26 mouse cellular contexts compared by ENCODE assay signal in the genomic region with DNA sequence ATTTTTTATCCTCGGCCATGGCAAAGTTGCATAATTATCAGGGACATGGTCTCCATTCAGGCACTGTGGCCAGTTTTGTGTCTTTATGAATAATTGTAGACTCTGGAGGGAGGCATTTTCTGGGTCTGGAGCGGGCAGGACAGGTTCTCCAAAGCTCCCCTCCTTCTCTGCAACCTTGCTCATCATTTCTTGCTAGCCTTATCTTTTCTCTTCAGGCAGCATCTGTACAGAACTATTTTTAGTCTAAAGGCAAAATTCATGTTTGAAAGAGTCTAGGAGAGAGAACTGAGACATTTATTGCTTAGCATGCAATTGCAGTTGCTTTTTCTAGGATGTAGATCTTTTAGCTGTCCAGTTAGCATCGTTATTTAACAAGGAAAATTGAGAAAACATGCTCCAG. TPM values are rescaled to one million over a fixed set of nuclear protein-coding genes. Genes with fewer than 3 reads are reported as not detected.
DNase-seq lines count a peak whose midpoint lies in the region; ATAC-seq lines count a peak whose summit lies in the region.
"Had no signal": no experiment of that assay in that cellular context is flagged by ENCODE, and none has a peak within 500 bp of the region (broad histone marks: within the 10 kb centered on the region; RNA-seq: fewer than 3 reads in every experiment).

No protein-coding gene starts in this region.

- H3K36me3 ChIP-seq in heart, embryonic 11.5 days (ENCODE audit: control insufficient read depth, insufficient read depth, low read length) = peaks cover 6% of the 10 kb centered on the region; the same call in 1 of the 2 replicates
- peaks cover 22% of the 10 kb centered on the region for H3K36me3 ChIP-seq in liver, embryonic 12.5 days

- H3K4me2 ChIP-seq in heart, embryonic 11.5 days = peak overlapping the region; percentile 24; the same call in 1 of the 2 replicates
- H3K4me2 ChIP-seq in liver, embryonic 12.5 days = peak overlapping the region; percentile 56
- H3K4me2 ChIP-seq: embryonic facial prominence, embryonic 15.5 days; heart, embryonic 15.5 days; limb, embryonic 15.5 days; midbrain, embryonic 15.5 days had no signal

- no peaks in the 10 kb centered on the region for H3K9me3 ChIP-seq in heart, embryonic 11.5 days (replicated peaks; ENCODE audit: control insufficient read depth, low read length)
- no peaks in the 10 kb centered on the region for H3K9me3 ChIP-seq in liver, embryonic 12.5 days (replicated peaks)
- H3K9me3 ChIP-seq: embryonic facial prominence, embryonic 15.5 days; forebrain, embryonic 10.5 days; heart, embryonic 15.5 days; limb, embryonic 15.5 days; midbrain, embryonic 15.5 days had no signal

- no peak for DNase-seq in heart, postnatal 4 days
- peak; percentile 31 for DNase-seq in MEL-GATA-1-ER (ENCODE audit: extremely low read depth, low read depth)
- DNase-seq in kidney, adult 9 months = no peak
- DNase-seq in retina, embryonic 14.5 days (ENCODE audit: low spot score) = no peak
- DNase-seq: B cell, adult 2 months; cerebellum, adult 11 months; cerebellum, postnatal 25 days; gastrocnemius, postnatal 10 days; heart, adult 11 months; layer of hippocampus, postnatal 36 days; right cerebral cortex, postnatal 14 days; spleen, adult 18-20 months; thymus, postnatal 25 days had no signal

- no peak for ATAC-seq in heart, embryonic 11.5 days (replicated peaks; ENCODE audit: insufficient number of reproducible peaks, low FRiP score, low TSS enrichment)
- peak; percentile 84 for ATAC-seq in liver, embryonic 12.5 days
- ATAC-seq in megakaryocyte-erythroid progenitor cell, adult 5-6 weeks (replicated peaks; ENCODE audit: low FRiP score, low TSS enrichment, poor library complexity, severe bottlenecking) = peak; percentile 60; the same call in 1 of the 2 replicates
- ATAC-seq: activated CD4-positive, CD25-positive, alpha-beta regulatory T cell, adult 4 months; hindbrain, postnatal 0 days; intestine, postnatal 0 days; lung, postnatal 0 days; midbrain, embryonic 15.5 days had no signal

- 69% methylated on average over 3 of the region's 3 CpGs for WGBS in heart, embryonic 11.5 days (ENCODE audit: insufficient replicate concordance)
- whole genome bisulfite sequencing in liver, embryonic 12.5 days (ENCODE audit: insufficient replicate concordance) = 39% methylated on average over 3 of the region's 3 CpGs

- H3K27me3 ChIP-seq in heart, embryonic 11.5 days (ENCODE audit: control insufficient read depth, insufficient read depth, low read length) = no peaks in the 10 kb centered on the region
- H3K27me3 ChIP-seq in liver, embryonic 12.5 days (replicated peaks) = no peaks in the 10 kb centered on the region
- H3K27me3 ChIP-seq: embryonic facial prominence, embryonic 15.5 days; heart, embryonic 15.5 days; limb, embryonic 15.5 days; midbrain, embryonic 15.5 days had no signal

- peaks cover 32% of the 10 kb centered on the region for H3K4me1 ChIP-seq in heart, embryonic 11.5 days (ENCODE audit: control insufficient read depth, insufficient read depth, low read length)
- H3K4me1 ChIP-seq in liver, embryonic 12.5 days = peaks cover 59% of the 10 kb centered on the region

- H3K4me3 ChIP-seq in heart, embryonic 11.5 days (ENCODE audit: low read depth, low read length) = no peak overlapping the region
- H3K4me3 ChIP-seq in liver, embryonic 12.5 days = no peak overlapping the region
- H3K4me3 ChIP-seq: embryonic facial prominence, embryonic 15.5 days; forebrain, embryonic 10.5 days; heart, embryonic 15.5 days; limb, embryonic 15.5 days; midbrain, embryonic 15.5 days; myocyte had no signal

- H3K9ac ChIP-seq in heart, embryonic 11.5 days (ENCODE audit: low read depth, low read length) = no peak overlapping the region
- H3K9ac ChIP-seq in liver, embryonic 12.5 days = peak overlapping the region; percentile 52
- H3K9ac ChIP-seq: embryonic facial prominence, embryonic 15.5 days; heart, embryonic 15.5 days; limb, embryonic 15.5 days; midbrain, embryonic 15.5 days had no signal

- 0 out of 2 replicates have a peak overlapping the region, but pooled peaks have one; percentile 10 for H3K27ac ChIP-seq in heart, embryonic 11.5 days (ENCODE audit: low read depth, low read length)
- peak overlapping the region; percentile 72 for H3K27ac ChIP-seq in liver, embryonic 12.5 days
- H3K27ac ChIP-seq: embryonic facial prominence, embryonic 15.5 days; forebrain, embryonic 10.5 days; heart, embryonic 15.5 days; hindbrain, postnatal 0 days; midbrain, embryonic 15.5 days had no signal

RNA-seq across cellular contexts. Expression of a gene that starts 38.1 kb away (rescaled TPM):
- polyA plus RNA-seq in heart, embryonic 11.5 days (2014; fragmentation: Nextera tagmentation; extraction: Ambion mirVana) = 11.9 and 14.9 TPM in 2 replicates
- total RNA-seq in heart, postnatal 4 days (2021) = 10 to 100 TPM; 38.7 to 39.5 TPM
- polyA plus RNA-seq in liver, embryonic 12.5 days (2016; fragmentation: Nextera tagmentation; extraction: Ambion mirVana) = 3.7 and 3.9 TPM in 2 replicates
- 16.9 and 17.5 TPM in 2 replicates for total RNA-seq in megakaryocyte-erythroid progenitor cell, adult 5-6 weeks (2014; fragmentation: Nextera tagmentation)
- 5.1 and 9.1 TPM in 2 replicates for total RNA-seq in megakaryocyte-erythroid progenitor cell, adult 5-6 weeks (2017)
